Mouse (Mus musculus) ES-E14 (cell line): ENCODE measurements at regions not wholly inside any gene's neighbourhood (a gene's known extent, or its start where the extent isn't known, plus 50 kb on each side); places are given as distances from the start of the nearest gene placed in this dataset.

ENCODE experiments used
- HCFC1 ChIP-seq: IDR thresholded peaks from 2 replicates; pipeline ENCODE4 v1.6.1; 2012; ENCODE audit warnings: low read length, inconsistent platforms, borderline replicate concordance; ENCODE audit not compliant: insufficient read depth
- MAFK ChIP-seq: IDR thresholded peaks from 2 replicates; pipeline ENCODE4 v1.6.1; 2014; ENCODE audit warnings: mild to moderate bottlenecking, low read depth, low read length, inconsistent platforms; ENCODE audit not compliant: insufficient read depth

DNA sequence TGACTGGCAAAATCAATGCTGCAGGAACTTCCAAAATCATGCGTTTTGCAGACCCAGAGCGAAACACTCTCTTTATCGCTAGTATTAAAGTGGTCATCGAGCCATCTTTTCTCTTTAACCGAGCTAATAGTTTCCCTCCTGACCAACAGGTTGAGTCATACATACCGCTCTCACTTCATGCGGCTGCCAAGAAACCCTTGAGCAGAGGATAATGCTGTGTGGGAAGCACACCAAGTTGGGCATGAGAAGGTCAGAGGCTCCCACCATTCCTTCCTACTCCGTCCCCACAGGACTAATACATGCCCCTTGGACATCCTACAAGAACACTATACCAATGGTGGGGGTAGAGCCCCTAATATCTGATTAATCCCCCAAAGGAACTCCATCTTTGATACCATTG, 442.7 kb upstream of the Castor2 start:
- no peak for TF ChIP-seq MAFK
- TF ChIP-seq HCFC1: no peak
